Mouse (Mus musculus) forebrain, postnatal 0 days (tissue): ENCODE measurements around the gene Naa16. TPM values are rescaled to one million over a fixed set of nuclear protein-coding genes. Genes with fewer than 3 reads are reported as not detected.
A peak's percentile ranks its signal among the peaks of the same experiment; 100 is the strongest.

Experiments used
- ATAC-seq: fragments of 200-750 bp; cut with Nextera tagmentation; 2 replicates; pipeline ENCODE4 v1.8.0; 2017; ENCODE audit warnings: mild to moderate bottlenecking, moderate library complexity
- DNase-seq: peaks from one replicate; pipeline ENCODE4 v3.0.0-alpha.2; 2015
- H3K27ac ChIP-seq: fragments of 300-500 bp; sonication (generic); 2 replicates; pipeline ENCODE4 v1.5.1; 2014; ENCODE audit warnings: low read depth, mild to moderate bottlenecking, antibody characterized with exemption, low read length, moderate library complexity, mixed read lengths
- H3K27me3 ChIP-seq: fragments of 300-500 bp; sonication (generic); 2 replicates; pipeline ENCODE4 v1.6.1; 2014; ENCODE audit warnings: mild to moderate bottlenecking, low read length, mixed read lengths; ENCODE audit not compliant: insufficient read depth
- H3K36me3 ChIP-seq: fragments of 300-500 bp; sonication (generic); 2 replicates; pipeline ENCODE4 v1.6.1; 2014; ENCODE audit warnings: mild to moderate bottlenecking, moderate library complexity; ENCODE audit not compliant: insufficient read depth
- H3K4me1 ChIP-seq: fragments of 300-500 bp; sonication (generic); 2 replicates; pipeline ENCODE4 v1.6.1; 2014; ENCODE audit warnings: antibody characterized with exemption; ENCODE audit not compliant: insufficient read depth
- H3K4me2 ChIP-seq: fragments of 300-500 bp; sonication (generic); 2 replicates; pipeline ENCODE4 v1.6.1; 2014; ENCODE audit warnings: low read depth, mild to moderate bottlenecking, moderate library complexity
- H3K4me3 ChIP-seq: fragments of 300-500 bp; sonication (generic); 2 replicates; pipeline ENCODE4 v1.5.1; 2014; ENCODE audit warnings: low read depth, low read length, mixed read lengths
- H3K9ac ChIP-seq: fragments of 300-500 bp; sonication (generic); 2 replicates; pipeline ENCODE4 v1.6.1; 2014; ENCODE audit warnings: mild to moderate bottlenecking
- H3K9me3 ChIP-seq: fragments of 300-500 bp; sonication (generic); 2 replicates; pipeline ENCODE4 v1.6.1; 2016; ENCODE audit warnings: low read length
- CTCF ChIP-seq: sonication (generic); IDR thresholded peaks from 2 replicates; pipeline ENCODE4 v1.5.1; 2016; ENCODE audit warnings: antibody characterized with exemption, control low read depth, low read depth
- WGBS: fragments of 180-500 bp; shearing (Covaris S2); extraction: QIAGEN DNeasy Blood & Tissue Kit; methylation state at CpG from one replicate; pipeline ENCODE4 v1.1.7; 2014; 5-methylcytosine and 5-hydroxymethylcytosine counted together
- polyA plus RNA-seq: library from polyadenylated mRNA; unstranded; fragments of >200 nt; fragmentation: Nextera tagmentation; extraction: Ambion mirVana; gene quantifications from 2 replicates; pipeline ENCODE4 v1.2.1, GENCODE M21; 2015
- total RNA-seq: library from RNA; depleted of rRNA; stranded (reverse); fragments of >200 nt; gene quantifications from 2 replicates; pipeline ENCODE4 v1.2.3, GENCODE M21; 2014

Gene Naa16
- total and polyA plus RNA-seq, 2 experiments from 2014 or later, result 10.5 to 10.9 TPM

DNA sequence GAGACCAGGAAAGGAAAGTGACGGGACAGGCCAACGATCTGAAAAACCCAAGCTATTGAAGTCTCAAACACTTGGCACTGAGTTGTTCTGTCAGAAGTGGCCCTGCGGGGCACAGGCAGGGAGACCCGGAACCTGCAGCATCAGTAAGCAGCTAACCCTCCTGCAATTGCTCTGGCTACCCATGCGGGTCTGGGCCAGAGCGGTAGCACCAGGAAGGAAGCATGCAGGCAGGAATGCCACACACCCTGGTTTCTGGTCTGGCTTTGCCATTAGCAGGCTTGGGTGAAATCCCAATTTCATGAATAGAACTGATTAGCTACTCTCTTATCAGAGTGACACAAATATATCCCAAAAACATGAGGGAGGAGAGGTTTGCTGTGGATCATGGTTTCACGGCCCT is 58.6 kb downstream of the Naa16 start:
- H3K36me3 ChIP-seq, result peaks cover 10% of the 10 kb centered on the region; the same call in 1 of the 2 replicates
- 0 out of 2 replicates have a peak, but pooled peaks cover 7% of the 10 kb centered on the region for H3K4me1 ChIP-seq
- DNase-seq (no peak), ATAC-seq (peak; percentile 47)
- TF ChIP-seq CTCF, result no peak
- WGBS, result 46% methylated on average over 7 of the region's 7 CpGs
- no peaks in the 10 kb centered on the region for H3K27me3 ChIP-seq
- H3K9ac ChIP-seq, result no peak overlapping the region
- H3K9me3 ChIP-seq, result no peaks in the 10 kb centered on the region
- H3K4me2 ChIP-seq, result no peak overlapping the region
- H3K4me3 ChIP-seq, result no peak overlapping the region
- H3K27ac ChIP-seq, result no peak overlapping the region; the same call in 1 of the 2 replicates

DNA sequence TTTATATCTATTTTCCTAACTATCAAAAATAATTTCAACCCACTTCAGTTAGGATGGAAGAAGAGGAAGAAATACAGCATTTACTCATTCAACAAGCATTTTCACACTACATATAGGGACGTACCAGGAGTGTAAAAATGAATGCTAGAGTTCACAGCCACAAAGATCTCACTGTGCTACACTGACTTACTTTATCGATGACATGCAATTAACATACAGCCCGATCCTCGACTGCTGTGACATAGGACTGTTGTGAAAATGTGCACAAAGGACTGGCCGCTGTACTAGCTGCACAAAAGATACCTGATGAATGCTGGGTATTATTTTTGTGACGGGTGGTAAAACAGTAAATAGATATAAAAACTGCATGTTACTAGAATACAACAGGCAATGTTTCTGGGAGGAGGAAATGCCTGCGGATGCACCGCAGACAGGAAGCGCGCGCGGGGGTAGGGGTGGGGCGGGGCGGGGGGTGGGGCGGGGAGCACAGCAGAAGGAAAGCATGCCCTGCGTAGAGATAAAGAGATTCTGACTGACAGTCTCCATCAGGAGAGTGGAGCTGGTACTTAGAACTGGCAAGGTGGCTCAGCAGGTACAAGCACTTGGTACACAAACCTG is 59.5 kb downstream of the Naa16 start:
- ATAC-seq (peak; percentile 91), DNase-seq (peak; percentile 24)
- H3K36me3 ChIP-seq, result 0 out of 2 replicates have a peak, but pooled peaks cover 5% of the 10 kb centered on the region
- H3K9ac ChIP-seq, result peak overlapping the region; percentile 40
- TF ChIP-seq CTCF, result no peak
- H3K9me3 ChIP-seq, result no peaks in the 10 kb centered on the region
- peak overlapping the region; percentile 45; the same call in 1 of the 2 replicates for H3K27ac ChIP-seq
- H3K4me3 ChIP-seq, result peak overlapping the region; percentile 28
- peak overlapping the region; percentile 44 for H3K4me2 ChIP-seq
- H3K27me3 ChIP-seq, result no peaks in the 10 kb centered on the region
- 35% methylated on average over 16 of the region's 16 CpGs for whole genome bisulfite sequencing
- H3K4me1 ChIP-seq, result 0 out of 2 replicates have a peak, but pooled peaks cover 7% of the 10 kb centered on the region

DNA sequence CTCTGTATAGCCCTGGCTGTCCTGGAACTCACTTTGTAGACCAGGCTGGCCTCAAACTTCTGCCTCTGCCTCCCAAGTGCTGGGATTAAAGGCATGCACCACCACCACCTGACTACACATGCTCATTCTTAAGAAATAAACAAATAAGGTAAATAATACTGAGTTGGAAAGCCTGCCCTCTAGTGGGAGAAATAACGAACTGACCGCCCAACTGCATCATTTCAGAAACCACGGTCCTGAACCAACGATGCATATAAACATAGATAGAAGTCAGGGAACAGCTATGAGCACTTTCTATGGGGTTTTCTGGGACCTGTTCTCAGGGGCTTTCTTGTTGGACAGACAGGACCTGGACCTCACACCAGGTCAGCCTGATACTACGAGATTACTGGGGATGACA is 63.5 kb downstream of the Naa16 start:
- Histone ChIP-seq H3K4me1 (0 out of 2 replicates have a peak, but pooled peaks cover 7% of the 10 kb centered on the region), H3K9ac (no peak overlapping the region), H3K36me3 (no peaks in the 10 kb centered on the region), H3K27me3 (no peaks in the 10 kb centered on the region), H3K4me2 (no peak overlapping the region), H3K9me3 (no peaks in the 10 kb centered on the region), H3K4me3 (no peak overlapping the region), H3K27ac (no peak overlapping the region)
- peak; percentile 64 for DNase-seq
- peak; percentile 76 for TF ChIP-seq CTCF
- no peak for ATAC-seq
- WGBS, result 21% methylated on average over 5 of the region's 5 CpGs

DNA sequence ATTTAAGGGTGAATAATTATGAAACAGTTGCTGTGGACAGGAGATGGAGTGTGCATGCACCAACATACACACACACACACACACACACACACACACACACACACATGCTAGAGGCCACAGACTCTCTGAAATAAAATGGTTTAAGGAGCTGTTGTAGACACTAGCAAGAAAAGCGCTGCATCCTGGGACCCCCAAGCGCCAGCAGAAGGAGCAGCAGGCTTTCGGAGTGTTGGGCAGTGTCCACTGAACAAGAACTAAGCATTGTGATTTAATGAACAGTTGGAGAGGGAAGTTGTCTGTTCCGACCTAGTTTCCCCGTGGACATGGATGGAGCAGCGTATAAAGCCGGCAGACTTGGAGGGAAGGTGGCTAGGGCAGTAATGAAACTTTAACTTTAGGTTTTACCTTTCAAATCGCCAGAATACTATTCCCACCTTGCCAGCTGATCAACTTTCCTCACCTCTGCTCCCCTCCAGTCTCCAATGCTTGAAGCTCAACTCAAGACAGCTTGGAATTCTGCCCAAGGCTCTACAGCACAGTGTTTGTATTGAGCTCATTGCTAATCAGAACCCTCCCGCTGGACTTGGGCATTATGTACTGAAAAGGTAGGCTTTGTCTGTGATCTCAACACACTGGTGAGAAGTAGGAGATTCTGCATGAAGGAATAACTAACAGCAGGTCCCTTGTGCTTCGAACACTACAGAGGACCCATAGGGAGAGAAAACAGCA is 66.3 kb downstream of the Naa16 start:
- no peak overlapping the region for H3K4me3 ChIP-seq
- no peaks in the 10 kb centered on the region for H3K36me3 ChIP-seq
- no peak overlapping the region; the same call in 1 of the 2 replicates for H3K27ac ChIP-seq
- ATAC-seq (peak; percentile 29; the same call in 1 of the 2 replicates), DNase-seq (no peak)
- no peaks in the 10 kb centered on the region for H3K27me3 ChIP-seq
- no peak overlapping the region for H3K4me2 ChIP-seq
- WGBS, result 48% methylated on average over 10 of the region's 10 CpGs
- no peak for TF ChIP-seq CTCF
- H3K4me1 ChIP-seq, result no peaks in the 10 kb centered on the region
- no peaks in the 10 kb centered on the region for H3K9me3 ChIP-seq
- no peak overlapping the region for H3K9ac ChIP-seq

DNA sequence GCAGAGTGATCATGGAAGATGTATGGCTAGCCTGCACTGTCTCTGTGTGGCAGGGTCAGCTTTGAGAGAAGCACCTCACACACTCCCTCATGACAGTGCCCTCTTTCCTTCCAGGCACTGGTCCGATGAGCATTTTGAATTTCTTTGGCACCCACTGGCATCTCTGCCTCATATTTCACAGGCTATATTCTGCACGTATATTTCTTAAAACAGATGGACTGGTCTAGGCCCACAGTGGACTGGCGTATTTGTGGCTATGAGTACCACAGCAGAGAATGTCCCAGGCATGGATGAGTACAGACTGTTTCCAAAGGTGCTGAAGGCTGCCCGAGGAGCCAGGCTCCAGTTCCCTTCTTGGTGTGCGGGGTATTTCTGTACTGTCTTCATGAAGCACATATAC is 68.7 kb downstream of the Naa16 start:
- DNase-seq (no peak), ATAC-seq (no peak)
- H3K9me3 ChIP-seq, result no peaks in the 10 kb centered on the region
- H3K27ac ChIP-seq, result no peak overlapping the region
- no peaks in the 10 kb centered on the region for H3K36me3 ChIP-seq
- H3K4me2 ChIP-seq, result no peak overlapping the region
- no peak overlapping the region for H3K4me3 ChIP-seq
- no peaks in the 10 kb centered on the region for H3K27me3 ChIP-seq
- 81% methylated on average over 5 of the region's 5 CpGs for WGBS
- no peaks in the 10 kb centered on the region for H3K4me1 ChIP-seq
- TF ChIP-seq CTCF, result no peak
- no peak overlapping the region for H3K9ac ChIP-seq

DNA sequence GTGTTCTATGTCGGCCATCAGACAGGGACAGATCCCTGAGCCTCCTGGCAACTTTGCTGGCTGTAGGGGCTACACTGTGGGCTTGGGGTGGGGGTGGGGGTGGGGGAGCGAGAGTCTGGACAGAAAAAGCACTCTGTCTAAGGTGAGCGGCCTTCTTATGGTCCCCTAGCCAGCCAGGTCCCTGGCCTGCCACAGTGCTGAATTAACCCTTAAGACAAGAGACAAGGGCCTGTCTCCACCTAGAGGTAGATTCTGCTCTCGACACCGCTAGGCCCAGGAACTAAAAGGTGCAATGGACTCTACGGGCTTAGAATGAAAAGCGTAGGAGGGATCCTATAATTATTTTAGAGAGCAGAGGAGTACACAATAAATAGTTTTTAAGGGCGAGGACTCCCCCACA is 69.4 kb downstream of the Naa16 start:
- H3K4me3 ChIP-seq, result no peak overlapping the region
- no peaks in the 10 kb centered on the region for H3K36me3 ChIP-seq
- no peak overlapping the region for H3K4me2 ChIP-seq
- ATAC-seq (peak; percentile 55), DNase-seq (peak; percentile 35)
- H3K27me3 ChIP-seq, result no peaks in the 10 kb centered on the region
- no peak overlapping the region for H3K9ac ChIP-seq
- WGBS, result 29% methylated on average over 8 of the region's 8 CpGs
- no peaks in the 10 kb centered on the region for H3K4me1 ChIP-seq
- no peak overlapping the region for H3K27ac ChIP-seq
- peak; percentile 71 for TF ChIP-seq CTCF
- no peaks in the 10 kb centered on the region for H3K9me3 ChIP-seq

DNA sequence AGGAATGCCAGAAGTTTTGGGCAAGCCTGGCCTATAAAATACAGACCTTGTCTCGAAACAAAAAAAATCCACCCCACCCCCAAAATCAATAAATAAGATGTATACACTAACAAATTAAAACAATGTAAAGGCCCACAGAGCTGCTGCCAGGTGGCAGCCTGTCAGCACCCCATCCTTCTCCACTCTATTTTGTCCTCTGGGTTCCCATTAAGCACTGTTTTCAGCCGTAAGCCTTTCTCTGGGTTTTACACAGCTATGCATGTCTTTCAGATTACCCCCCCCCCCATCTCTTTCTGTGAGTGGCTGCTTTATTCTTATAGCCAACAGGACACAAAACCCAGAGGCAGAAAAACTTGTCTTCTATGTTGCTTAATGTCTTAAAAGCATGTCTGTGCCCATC is 73.0 kb downstream of the Naa16 start:
- H3K4me2 ChIP-seq, result no peak overlapping the region
- WGBS, result 50% methylated on average over 2 of the region's 2 CpGs
- H3K27me3 ChIP-seq, result no peaks in the 10 kb centered on the region
- H3K4me3 ChIP-seq, result no peak overlapping the region
- DNase-seq (no peak), ATAC-seq (no peak)
- TF ChIP-seq CTCF, result no peak
- H3K36me3 ChIP-seq, result no peaks in the 10 kb centered on the region
- no peaks in the 10 kb centered on the region for H3K4me1 ChIP-seq
- H3K9ac ChIP-seq, result no peak overlapping the region
- H3K27ac ChIP-seq, result no peak overlapping the region
- H3K9me3 ChIP-seq, result no peaks in the 10 kb centered on the region
